Mouse (Mus musculus) liver, embryonic 14.5 days (tissue): ENCODE measurements at regions not wholly inside any gene's neighbourhood (a gene's known extent, or its start where the extent isn't known, plus 50 kb on each side); places are given as distances from the start of the nearest gene placed in this dataset.

Experiments
- CTCF ChIP-seq: IDR thresholded peaks from 2 replicates; pipeline ENCODE4 v1.5.1; 2016; ENCODE audit warnings: antibody characterized with exemption, low read depth, control low read depth
- EP300 ChIP-seq: IDR thresholded peaks from 2 replicates; pipeline ENCODE4 v1.6.1; 2016; ENCODE audit warnings: antibody characterized with exemption, low read depth

DNA sequence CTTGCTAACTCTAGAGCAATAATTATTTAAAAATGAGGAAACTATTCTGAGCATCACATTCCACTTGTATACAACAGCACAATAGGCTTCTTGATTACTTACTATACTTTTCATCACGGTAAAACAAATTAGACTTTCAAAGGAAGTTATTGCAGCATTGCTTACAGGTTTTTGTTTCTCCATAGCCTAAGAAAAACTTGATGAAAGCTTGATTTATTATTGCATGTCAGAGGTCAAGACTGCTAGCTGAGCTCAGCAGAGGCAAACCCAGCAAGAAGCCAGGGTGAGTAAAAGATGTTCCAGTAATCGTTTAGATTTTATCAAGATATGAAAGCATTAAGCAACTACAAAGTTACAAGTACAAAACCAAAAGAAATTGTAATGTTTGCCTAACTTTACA, 162.2 kb upstream of the Rps6ka3 start:
- TF ChIP-seq CTCF (no peak), EP300 (no peak)
